Mouse (Mus musculus): Measurements from ENCODE around the gene Mfap4.

DNA sequence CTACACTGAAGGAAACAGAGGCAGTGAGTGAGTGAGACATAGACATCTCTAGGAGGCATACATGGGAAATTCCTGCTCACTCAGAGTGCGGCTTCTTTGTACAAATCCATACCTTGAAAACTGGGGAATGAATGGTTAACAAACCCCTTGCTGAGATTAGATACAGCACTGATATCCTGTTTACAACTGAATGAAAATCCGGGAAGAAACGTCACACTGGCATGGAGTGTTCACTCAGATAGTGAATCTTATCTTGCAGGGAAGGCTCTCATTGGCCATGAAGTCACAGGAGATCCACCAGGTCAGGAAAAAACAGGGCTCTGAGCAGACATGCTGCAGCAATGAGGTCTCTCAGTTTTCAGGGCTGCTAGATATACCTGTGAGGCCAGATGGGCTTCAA lies 51.7 kb downstream of the Mfap4 start:
- no peak for TF ChIP-seq CTCF (IDR thresholded peaks at IDR 0.05; ENCODE audit: low read depth, low read length)
- no peak for TF ChIP-seq POLR2A (IDR thresholded peaks at IDR 0.05; ENCODE audit: extremely low read depth, insufficient read depth, low read length)

All from liver, adult 2 months (tissue).